Mouse (Mus musculus): Measurements from ENCODE around the gene Gm28035. TPM values are rescaled to one million over a fixed set of nuclear protein-coding genes. Genes with fewer than 3 reads are reported as not detected.
A peak's percentile ranks its signal among the peaks of the same experiment; 100 is the strongest.

Gm28035 gene
- polyA plus RNA-seq, 1 experiment from 2014 or later, result 0.20 TPM

- 83% methylated on average over 4 of the region's 4 CpGs for WGBS
- no peak for TF ChIP-seq CTCF (IDR thresholded peaks at IDR 0.05; ENCODE audit: low read depth)
- ATAC-seq (replicated peaks; ENCODE audit: low FRiP score, low read depth), result no peak
- H3K36me3 ChIP-seq (ENCODE audit: insufficient read depth, low read length), result no peaks in the 10 kb centered on the region
- H3K9ac ChIP-seq (ENCODE audit: low read depth, low read length), result no peak overlapping the region
- no peak for DNase-seq (ENCODE audit: low spot score)
- no peaks in the 10 kb centered on the region for H3K9me3 ChIP-seq (replicated peaks; ENCODE audit: low read length)
- H3K4me1 ChIP-seq (replicated peaks; ENCODE audit: insufficient read depth, low read length), result no peaks in the 10 kb centered on the region
- H3K4me2 ChIP-seq (ENCODE audit: low read length), result no peak overlapping the region
- no peak overlapping the region for H3K4me3 ChIP-seq (replicated peaks; ENCODE audit: low read depth, low read length)
- H3K27ac ChIP-seq, result no peak overlapping the region
- H3K27me3 ChIP-seq (ENCODE audit: insufficient read depth, low read length), result no peaks in the 10 kb centered on the region
Observed at GRCm38 (mm10) chr2:30212169-30212545, 28.2 kb upstream of the Gm28035 start.

GRCm38 (mm10) chr2:30212951-30213350 lies 27.4 kb upstream of the Gm28035 start:
- DNase-seq (ENCODE audit: low spot score) (no peak), ATAC-seq (replicated peaks; ENCODE audit: low FRiP score, low read depth) (no peak)
- no peaks in the 10 kb centered on the region for H3K27me3 ChIP-seq (ENCODE audit: insufficient read depth, low read length)
- H3K9ac ChIP-seq (ENCODE audit: low read depth, low read length), result no peak overlapping the region
- no peak overlapping the region for H3K4me3 ChIP-seq (replicated peaks; ENCODE audit: low read depth, low read length)
- H3K4me1 ChIP-seq (replicated peaks; ENCODE audit: insufficient read depth, low read length), result no peaks in the 10 kb centered on the region
- no peak for TF ChIP-seq CTCF (IDR thresholded peaks at IDR 0.05; ENCODE audit: low read depth)
- no peaks in the 10 kb centered on the region for H3K9me3 ChIP-seq (replicated peaks; ENCODE audit: low read length)
- no peak overlapping the region for H3K4me2 ChIP-seq (ENCODE audit: low read length)
- H3K36me3 ChIP-seq (ENCODE audit: insufficient read depth, low read length), result no peaks in the 10 kb centered on the region
- H3K27ac ChIP-seq, result no peak overlapping the region
- WGBS, result 48% methylated on average over 1 of the region's 1 CpGs

GRCm38 (mm10) chr2:30214745-30215144 lies 25.6 kb upstream of the Gm28035 start:
- ATAC-seq (replicated peaks; ENCODE audit: low FRiP score, low read depth), result no peak
- Histone ChIP-seq H3K36me3 (ENCODE audit: insufficient read depth, low read length) (no peaks in the 10 kb centered on the region), H3K4me1 (replicated peaks; ENCODE audit: insufficient read depth, low read length) (no peaks in the 10 kb centered on the region), H3K27ac (0 out of 2 replicates have a peak overlapping the region, but pooled peaks have one; percentile 8), H3K9ac (ENCODE audit: low read depth, low read length) (no peak overlapping the region; the same call in 1 of the 2 replicates), H3K27me3 (ENCODE audit: insufficient read depth, low read length) (no peaks in the 10 kb centered on the region), H3K4me2 (ENCODE audit: low read length) (no peak overlapping the region), H3K9me3 (replicated peaks; ENCODE audit: low read length) (no peaks in the 10 kb centered on the region), H3K4me3 (replicated peaks; ENCODE audit: low read depth, low read length) (no peak overlapping the region)
- 82% methylated on average over 3 of the region's 3 CpGs for WGBS
- no peak for DNase-seq (ENCODE audit: low spot score)
- TF ChIP-seq CTCF (IDR thresholded peaks at IDR 0.05; ENCODE audit: low read depth), result no peak

- H3K27ac ChIP-seq, result 0 out of 2 replicates have a peak overlapping the region, but pooled peaks have one; percentile 8
- no peaks in the 10 kb centered on the region for H3K36me3 ChIP-seq (ENCODE audit: insufficient read depth, low read length)
- no peak for TF ChIP-seq CTCF (IDR thresholded peaks at IDR 0.05; ENCODE audit: low read depth)
- H3K4me1 ChIP-seq (replicated peaks; ENCODE audit: insufficient read depth, low read length), result no peaks in the 10 kb centered on the region
- no peaks in the 10 kb centered on the region for H3K27me3 ChIP-seq (ENCODE audit: insufficient read depth, low read length)
- no peak overlapping the region for H3K9ac ChIP-seq (ENCODE audit: low read depth, low read length)
- no peaks in the 10 kb centered on the region for H3K9me3 ChIP-seq (replicated peaks; ENCODE audit: low read length)
- no peak overlapping the region for H3K4me3 ChIP-seq (replicated peaks; ENCODE audit: low read depth, low read length)
- WGBS, result 45% methylated on average over 6 of the region's 6 CpGs
- DNase-seq (ENCODE audit: low spot score) (peak; percentile 49), ATAC-seq (replicated peaks; ENCODE audit: low FRiP score, low read depth) (no peak)
- H3K4me2 ChIP-seq (ENCODE audit: low read length), result no peak overlapping the region
Observed at GRCm38 (mm10) chr2:30215493-30215892, 24.9 kb upstream of the Gm28035 start.

- no peak for DNase-seq (ENCODE audit: low spot score)
- Histone ChIP-seq H3K9ac (ENCODE audit: low read depth, low read length) (no peak overlapping the region), H3K4me1 (replicated peaks; ENCODE audit: insufficient read depth, low read length) (no peaks in the 10 kb centered on the region), H3K27ac (no peak overlapping the region), H3K4me3 (replicated peaks; ENCODE audit: low read depth, low read length) (no peak overlapping the region), H3K36me3 (ENCODE audit: insufficient read depth, low read length) (no peaks in the 10 kb centered on the region), H3K4me2 (ENCODE audit: low read length) (no peak overlapping the region), H3K9me3 (replicated peaks; ENCODE audit: low read length) (no peaks in the 10 kb centered on the region), H3K27me3 (ENCODE audit: insufficient read depth, low read length) (no peaks in the 10 kb centered on the region)
- 95% methylated on average over 5 of the region's 5 CpGs for WGBS
- no peak for ATAC-seq (replicated peaks; ENCODE audit: low FRiP score, low read depth)
- no peak for TF ChIP-seq CTCF (IDR thresholded peaks at IDR 0.05; ENCODE audit: low read depth)
Observed at GRCm38 (mm10) chr2:30216293-30216692, 24.1 kb upstream of the Gm28035 start.

GRCm38 (mm10) chr2:30235593-30235992 lies 4.8 kb upstream of the Gm28035 start:
- WGBS, result 60% methylated on average over 5 of the region's 5 CpGs
- H3K9me3 ChIP-seq (replicated peaks; ENCODE audit: low read length), result no peaks in the 10 kb centered on the region
- ATAC-seq (replicated peaks; ENCODE audit: low FRiP score, low read depth) (no peak), DNase-seq (ENCODE audit: low spot score) (peak; percentile 10)
- TF ChIP-seq CTCF (IDR thresholded peaks at IDR 0.05; ENCODE audit: low read depth), result peak; percentile 18; the same call in 1 of the 2 replicates
- no peak overlapping the region for H3K4me3 ChIP-seq (replicated peaks; ENCODE audit: low read depth, low read length)
- 0 out of 2 replicates have a peak, but pooled peaks cover 2% of the 10 kb centered on the region for H3K36me3 ChIP-seq (ENCODE audit: insufficient read depth, low read length)
- H3K4me1 ChIP-seq (replicated peaks; ENCODE audit: insufficient read depth, low read length), result peaks cover 19% of the 10 kb centered on the region
- no peak overlapping the region for H3K27ac ChIP-seq
- no peak overlapping the region for H3K4me2 ChIP-seq (ENCODE audit: low read length)
- no peaks in the 10 kb centered on the region for H3K27me3 ChIP-seq (ENCODE audit: insufficient read depth, low read length)
- H3K9ac ChIP-seq (ENCODE audit: low read depth, low read length), result no peak overlapping the region
